Mouse (Mus musculus) midbrain, embryonic 11.5 days (tissue): ENCODE measurements around the gene Exph5. TPM values are rescaled to one million over a fixed set of nuclear protein-coding genes. Genes with fewer than 3 reads are reported as not detected.

Experiments
- ATAC-seq: fragments of 200-750 bp; cut with Nextera tagmentation; 2 replicates; pipeline ENCODE4 v1.8.0; 2017; ENCODE audit warnings: moderate TSS enrichment, moderate library complexity; ENCODE audit not compliant: low FRiP score
- DNase-seq: peaks from one replicate; pipeline ENCODE4 v3.0.0; 2015; ENCODE audit warnings: low spot score; ENCODE audit errors: missing footprints
- H3K27ac ChIP-seq: fragments of 300-500 bp; sonication (generic); 2 replicates; pipeline ENCODE4 v1.5.1; 2014; ENCODE audit warnings: low read depth, low read length
- H3K27me3 ChIP-seq: fragments of 300-500 bp; sonication (generic); 2 replicates; pipeline ENCODE4 v1.6.1; 2014; ENCODE audit warnings: mild to moderate bottlenecking, low read length, moderate library complexity, mixed read lengths; ENCODE audit not compliant: control insufficient read depth, insufficient read depth
- H3K36me3 ChIP-seq: fragments of 300-500 bp; sonication (generic); 2 replicates; pipeline ENCODE4 v1.6.1; 2014; ENCODE audit warnings: mild to moderate bottlenecking, low read length, moderate library complexity, mixed read lengths; ENCODE audit not compliant: control insufficient read depth, insufficient read depth
- H3K4me1 ChIP-seq: fragments of 300-500 bp; sonication (generic); 2 replicates; pipeline ENCODE4 v1.6.1; 2014; ENCODE audit warnings: low read length; ENCODE audit not compliant: control insufficient read depth, insufficient read depth
- H3K4me2 ChIP-seq: fragments of 300-500 bp; sonication (generic); 2 replicates; pipeline ENCODE4 v1.6.1; 2014; ENCODE audit warnings: mild to moderate bottlenecking, moderate library complexity
- H3K4me3 ChIP-seq: fragments of 300-500 bp; sonication (generic); 2 replicates; pipeline ENCODE4 v1.5.1; 2014; ENCODE audit warnings: low read depth, low read length
- H3K9ac ChIP-seq: fragments of 300-500 bp; sonication (generic); 2 replicates; pipeline ENCODE4 v1.6.1; 2014; ENCODE audit warnings: low read length
- H3K9me3 ChIP-seq: fragments of 300-500 bp; sonication (generic); 2 replicates; pipeline ENCODE4 v1.6.1; 2016; ENCODE audit warnings: low read length; ENCODE audit not compliant: control insufficient read depth
- WGBS: fragments of 180-500 bp; shearing (Covaris S2); extraction: QIAGEN DNeasy Blood & Tissue Kit; methylation state at CpG from one replicate; pipeline ENCODE4 v1.1.7; 2014; 5-methylcytosine and 5-hydroxymethylcytosine counted together
- polyA plus RNA-seq: library from polyadenylated mRNA; unstranded; fragments of >200 nt; fragmentation: Nextera tagmentation; extraction: Ambion mirVana; gene quantifications from 2 replicates; pipeline ENCODE4 v1.2.1, GENCODE M21; 2014

The Exph5 gene
- polyA plus RNA-seq = 0.70 TPM in 2 replicates

- DNase-seq (peak; percentile 95), ATAC-seq (0 out of 2 replicates have a peak, but pooled peaks have one; percentile 19)
- H3K27ac ChIP-seq = no peak within 1 kb of the TSS
- H3K27me3 ChIP-seq = no peaks in the 10 kb centered on the region; the same call in 1 of the 2 replicates
- peak within 1 kb of the TSS; percentile 53 for H3K4me2 ChIP-seq
- WGBS = under 1% methylated on average over 11 of the region's 11 CpGs
- H3K9me3 ChIP-seq = no peaks in the 10 kb centered on the region
- H3K4me1 ChIP-seq = peaks cover 8% of the 10 kb centered on the region
- peak within 1 kb of the TSS; percentile 26 for H3K9ac ChIP-seq
- no peaks in the 10 kb centered on the region for H3K36me3 ChIP-seq
- peak within 1 kb of the TSS; percentile 33 for H3K4me3 ChIP-seq
Measured at GRCm38 (mm10) chr9:53301269-53301720, at the start of gene Exph5. Gene Exph5, plus strand, starts transcription at chr9:53301670.

- no peaks in the 10 kb centered on the region for H3K9me3 ChIP-seq
- H3K4me3 ChIP-seq = no peak overlapping the region
- 10% methylated on average over 4 of the region's 4 CpGs for WGBS
- H3K4me2 ChIP-seq = no peak overlapping the region
- no peak overlapping the region for H3K27ac ChIP-seq
- DNase-seq = peak; percentile 90
- no peaks in the 10 kb centered on the region for H3K27me3 ChIP-seq
- no peaks in the 10 kb centered on the region for H3K36me3 ChIP-seq
- H3K9ac ChIP-seq = no peak overlapping the region
- peaks cover 6% of the 10 kb centered on the region; the same call in 1 of the 2 replicates for H3K4me1 ChIP-seq
- no peak for ATAC-seq
Measured at GRCm38 (mm10) chr9:53254368-53254767, 47.1 kb upstream of the Exph5 start.

DNA sequence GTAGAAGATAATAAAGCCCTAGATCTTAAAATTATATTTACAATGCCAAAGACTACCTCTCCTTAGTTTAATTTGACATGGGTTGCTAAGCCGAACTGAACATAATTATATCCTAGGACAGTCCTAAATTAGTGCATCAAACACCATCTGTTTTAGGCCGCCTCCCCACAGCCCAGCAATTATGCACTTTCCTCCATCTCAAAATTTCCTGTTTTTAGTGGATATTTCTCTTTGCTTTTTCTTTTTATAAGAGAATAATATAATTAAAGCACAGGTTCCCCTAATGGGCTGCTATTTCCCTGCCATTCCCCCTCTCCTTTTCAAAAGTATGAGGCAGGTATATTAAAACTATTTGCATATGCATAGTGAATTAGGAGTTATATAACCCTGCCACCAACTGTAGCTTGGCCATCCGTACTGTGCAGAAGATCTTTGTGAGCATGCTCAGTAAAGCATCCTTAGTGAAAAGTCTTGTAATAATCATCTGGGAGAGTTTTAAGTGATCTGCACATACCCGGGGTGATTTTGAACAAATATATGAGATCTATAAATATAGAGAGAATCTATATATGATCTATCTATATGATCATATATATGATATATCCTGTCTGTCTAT lies 44.7 kb upstream of the Exph5 start:
- H3K36me3 ChIP-seq = no peaks in the 10 kb centered on the region
- WGBS = 90% methylated on average over 4 of the region's 4 CpGs
- H3K27me3 ChIP-seq = no peaks in the 10 kb centered on the region
- no peak overlapping the region for H3K4me2 ChIP-seq
- H3K9me3 ChIP-seq = no peaks in the 10 kb centered on the region
- H3K27ac ChIP-seq = no peak overlapping the region
- H3K4me3 ChIP-seq = no peak overlapping the region
- H3K9ac ChIP-seq = no peak overlapping the region
- DNase-seq = no peak
- peaks cover 6% of the 10 kb centered on the region; the same call in 1 of the 2 replicates for H3K4me1 ChIP-seq
- ATAC-seq = no peak

DNA sequence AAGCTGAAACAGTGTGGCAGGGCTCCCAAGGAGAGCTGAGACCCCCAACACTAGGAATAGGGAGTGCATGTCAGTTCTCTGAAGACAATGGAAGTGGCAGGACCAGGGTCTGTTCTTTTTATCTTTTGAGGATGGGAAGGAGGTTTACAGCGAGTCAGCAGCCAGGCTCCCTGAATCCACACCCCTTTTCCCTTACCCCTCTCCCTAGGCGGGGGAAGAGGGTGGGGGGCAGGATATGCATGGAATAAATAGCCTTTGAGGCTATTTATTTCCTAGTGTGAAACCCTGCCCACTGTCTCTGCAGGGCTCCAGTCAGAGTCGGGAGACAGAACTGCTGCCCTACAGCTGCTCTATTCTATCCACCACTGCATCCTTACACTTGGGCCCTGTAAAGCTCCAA lies 43.7 kb upstream of the Exph5 start:
- Histone ChIP-seq H3K27me3 (no peaks in the 10 kb centered on the region), H3K4me2 (no peak overlapping the region), H3K4me3 (no peak overlapping the region), H3K9me3 (no peaks in the 10 kb centered on the region), H3K9ac (0 out of 2 replicates have a peak overlapping the region, but pooled peaks have one; percentile 12), H3K27ac (no peak overlapping the region), H3K36me3 (no peaks in the 10 kb centered on the region), H3K4me1 (peaks cover 6% of the 10 kb centered on the region; the same call in 1 of the 2 replicates)
- 1% methylated on average over 3 of the region's 3 CpGs for WGBS
- ATAC-seq = no peak
- DNase-seq = peak; percentile 84

- H3K4me3 ChIP-seq = no peak overlapping the region
- no peak overlapping the region for H3K9ac ChIP-seq
- peaks cover 6% of the 10 kb centered on the region; the same call in 1 of the 2 replicates for H3K4me1 ChIP-seq
- no peak overlapping the region for H3K27ac ChIP-seq
- H3K36me3 ChIP-seq = no peaks in the 10 kb centered on the region
- no peaks in the 10 kb centered on the region for H3K9me3 ChIP-seq
- WGBS = 48% methylated on average over 6 of the region's 6 CpGs
- no peaks in the 10 kb centered on the region for H3K27me3 ChIP-seq
- ATAC-seq (no peak), DNase-seq (peak; percentile 85)
- no peak overlapping the region for H3K4me2 ChIP-seq
Measured at GRCm38 (mm10) chr9:53258199-53258598, 43.3 kb upstream of the Exph5 start.

GRCm38 (mm10) chr9:53264387-53264786 lies 37.1 kb upstream of the Exph5 start:
- Histone ChIP-seq H3K4me1 (no peaks in the 10 kb centered on the region), H3K4me2 (no peak overlapping the region), H3K27me3 (no peaks in the 10 kb centered on the region), H3K9ac (no peak overlapping the region), H3K36me3 (no peaks in the 10 kb centered on the region), H3K9me3 (no peaks in the 10 kb centered on the region), H3K4me3 (no peak overlapping the region), H3K27ac (no peak overlapping the region)
- no peak for DNase-seq
- ATAC-seq = no peak
- 78% methylated on average over 4 of the region's 4 CpGs for whole genome bisulfite sequencing

DNA sequence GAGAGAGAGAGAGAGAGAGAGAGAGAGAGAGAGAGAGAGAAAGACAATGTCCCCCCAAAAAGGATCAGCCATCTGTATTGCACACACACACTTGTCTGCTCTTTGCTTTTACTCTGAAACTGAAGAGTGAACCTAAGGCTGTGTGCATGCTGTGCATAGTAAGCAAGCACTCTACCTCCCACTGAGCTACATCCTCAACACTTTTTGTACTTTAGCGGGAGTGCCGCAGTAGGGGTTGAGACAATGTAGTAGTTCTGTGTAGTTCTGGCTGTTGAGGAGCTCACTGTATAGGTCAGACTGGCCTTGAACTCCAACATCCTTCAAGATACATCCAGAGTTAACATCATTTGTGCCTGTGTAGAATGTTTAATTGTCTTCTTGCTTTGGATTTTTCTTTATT lies 35.9 kb upstream of the Exph5 start:
- no peaks in the 10 kb centered on the region for H3K27me3 ChIP-seq
- ATAC-seq = no peak
- no peak overlapping the region for H3K9ac ChIP-seq
- no peaks in the 10 kb centered on the region for H3K9me3 ChIP-seq
- no peak overlapping the region for H3K4me3 ChIP-seq
- H3K4me1 ChIP-seq = no peaks in the 10 kb centered on the region
- WGBS = 66% methylated on average over 2 of the region's 2 CpGs
- no peak overlapping the region for H3K4me2 ChIP-seq
- H3K36me3 ChIP-seq = no peaks in the 10 kb centered on the region
- DNase-seq = no peak
- H3K27ac ChIP-seq = no peak overlapping the region

- Histone ChIP-seq H3K9me3 (no peaks in the 10 kb centered on the region), H3K4me2 (no peak overlapping the region), H3K4me3 (no peak overlapping the region), H3K9ac (no peak overlapping the region), H3K27me3 (no peaks in the 10 kb centered on the region), H3K4me1 (no peaks in the 10 kb centered on the region), H3K27ac (no peak overlapping the region), H3K36me3 (no peaks in the 10 kb centered on the region)
- DNase-seq (no peak), ATAC-seq (no peak)
- WGBS = 76% methylated on average over 5 of the region's 5 CpGs
Measured at GRCm38 (mm10) chr9:53268036-53268435, 33.4 kb upstream of the Exph5 start.

- Histone ChIP-seq H3K9me3 (no peaks in the 10 kb centered on the region), H3K4me1 (no peaks in the 10 kb centered on the region), H3K27ac (no peak overlapping the region), H3K4me3 (no peak overlapping the region), H3K4me2 (no peak overlapping the region), H3K36me3 (no peaks in the 10 kb centered on the region), H3K27me3 (no peaks in the 10 kb centered on the region), H3K9ac (no peak overlapping the region)
- no peak for DNase-seq
- WGBS = 80% methylated on average over 5 of the region's 5 CpGs
- ATAC-seq = no peak
Measured at GRCm38 (mm10) chr9:53268731-53269465, 32.6 kb upstream of the Exph5 start.
